Mouse (Mus musculus) B cell, adult 2 months (primary cell): ENCODE measurements around the gene Dtx4.

Source experiments
- DNase-seq, 2 experiments: peaks; one replicate each; pipeline ENCODE4 v3.0.0; 2022

Dtx4 gene

GRCm38 (mm10) chr19:12493453-12494186, 7.6 kb downstream of the Dtx4 start:
- DNase-seq, result no peak

DNA sequence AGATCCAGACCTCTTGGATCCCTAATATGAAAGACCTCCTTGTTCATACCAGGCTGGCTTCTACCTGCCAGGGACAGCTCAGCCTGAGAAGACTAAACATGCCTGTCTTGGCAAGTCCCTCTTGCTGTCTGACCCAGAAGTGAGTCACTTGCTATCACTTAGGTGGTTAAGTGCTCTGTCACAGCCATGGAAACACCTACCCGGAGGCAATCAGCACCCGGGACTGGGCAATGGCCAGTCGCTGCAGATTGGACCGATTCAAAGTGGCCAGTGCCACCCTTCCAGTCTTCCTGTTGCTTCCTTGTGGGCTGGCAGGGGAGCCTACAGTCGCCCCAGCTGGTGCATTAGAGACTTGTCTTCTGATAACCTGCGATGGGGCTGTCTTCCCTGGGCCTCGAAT, 9.6 kb downstream of the Dtx4 start:
- DNase-seq, result no peak

GRCm38 (mm10) chr19:12489675-12490570, 11.3 kb downstream of the Dtx4 start:
- no peak for DNase-seq

DNA sequence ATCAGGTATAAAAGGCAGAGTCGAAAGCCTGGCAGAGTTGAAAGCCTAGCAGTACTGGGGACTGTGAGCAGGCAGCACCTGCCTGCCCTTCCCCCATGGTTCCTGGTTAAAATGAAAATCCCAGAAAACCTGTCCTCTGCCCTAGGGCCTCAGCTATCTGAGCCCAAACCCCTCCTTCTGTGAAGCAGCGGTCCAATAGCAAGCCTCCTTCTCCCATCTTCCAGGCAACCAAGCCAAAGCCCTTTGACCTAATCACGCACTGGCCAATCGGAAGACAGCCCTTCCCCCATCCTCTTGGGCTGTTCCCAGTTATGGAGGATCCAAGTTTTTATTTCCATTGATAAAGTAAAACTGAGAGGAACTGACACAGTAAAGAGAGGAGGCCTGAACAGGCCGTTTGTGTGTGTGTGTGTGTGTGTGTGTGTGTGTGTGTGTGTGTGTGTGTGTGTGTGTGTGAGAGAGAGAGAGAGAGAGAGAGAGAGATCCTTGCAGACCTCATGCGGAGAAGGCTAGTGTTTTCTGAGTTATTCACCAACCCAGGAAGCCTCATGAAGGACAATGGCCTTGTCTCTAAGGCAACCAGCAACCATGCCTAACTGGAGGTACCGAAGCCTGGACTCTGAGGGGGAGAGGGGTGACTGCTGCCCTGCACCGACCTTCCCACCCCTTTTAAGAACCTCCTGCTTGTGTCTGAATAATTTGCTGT, 12.1 kb downstream of the Dtx4 start:
- DNase-seq, result no peak

GRCm38 (mm10) chr19:12488205-12488966, 12.9 kb downstream of the Dtx4 start:
- DNase-seq, result peak; percentile 59 to 62

- DNase-seq, result no peak
These were observed 13.6 kb downstream of the Dtx4 start for GRCm38 (mm10) chr19:12487511-12488204.

DNA sequence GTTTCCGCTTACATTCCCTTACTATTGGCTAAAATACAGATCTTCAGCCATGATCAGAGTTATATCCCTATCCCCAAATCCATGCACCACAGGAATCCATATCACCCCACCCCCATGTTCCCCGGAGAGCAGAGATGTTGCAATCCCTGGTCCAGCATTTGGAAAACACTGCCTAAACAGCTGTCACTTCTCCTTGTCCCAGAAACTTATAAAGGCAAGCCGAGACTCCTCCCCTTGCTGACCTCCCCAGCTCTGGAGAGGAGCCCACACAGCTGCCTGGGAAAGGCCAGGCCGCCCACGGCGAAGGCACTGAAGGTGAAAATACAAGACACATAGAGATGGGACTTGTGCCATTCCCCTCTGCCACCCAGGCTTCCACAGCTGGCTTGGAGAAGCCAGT, 14.4 kb downstream of the Dtx4 start:
- no peak for DNase-seq

- DNase-seq, result no peak
These were observed 15.6 kb downstream of the Dtx4 start for GRCm38 (mm10) chr19:12485631-12486030.

- DNase-seq, result no peak
These were observed 16.0 kb downstream of the Dtx4 start for GRCm38 (mm10) chr19:12485223-12485622.

GRCm38 (mm10) chr19:12484210-12484609, 17.0 kb downstream of the Dtx4 start:
- DNase-seq, result no peak

DNA sequence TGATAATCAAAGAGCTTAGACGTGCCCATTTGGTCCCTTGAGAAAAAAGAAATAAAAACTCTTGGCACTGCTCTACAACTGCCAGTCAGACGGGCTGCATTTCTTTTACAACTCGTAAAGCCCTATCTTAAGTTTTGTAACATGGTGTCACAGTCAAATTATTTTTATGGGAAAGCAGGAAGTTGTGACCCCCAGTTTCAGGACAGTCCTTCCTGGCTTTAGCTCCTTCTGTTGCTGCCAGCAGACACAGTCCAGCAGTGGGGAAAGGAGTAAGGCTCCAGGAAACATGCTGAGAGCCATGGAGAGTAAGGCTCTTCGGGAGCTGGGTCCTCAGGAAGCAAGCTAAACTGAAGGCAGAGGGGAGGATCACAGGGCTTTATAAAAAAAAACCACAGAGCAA, 17.5 kb downstream of the Dtx4 start:
- DNase-seq, result no peak

DNA sequence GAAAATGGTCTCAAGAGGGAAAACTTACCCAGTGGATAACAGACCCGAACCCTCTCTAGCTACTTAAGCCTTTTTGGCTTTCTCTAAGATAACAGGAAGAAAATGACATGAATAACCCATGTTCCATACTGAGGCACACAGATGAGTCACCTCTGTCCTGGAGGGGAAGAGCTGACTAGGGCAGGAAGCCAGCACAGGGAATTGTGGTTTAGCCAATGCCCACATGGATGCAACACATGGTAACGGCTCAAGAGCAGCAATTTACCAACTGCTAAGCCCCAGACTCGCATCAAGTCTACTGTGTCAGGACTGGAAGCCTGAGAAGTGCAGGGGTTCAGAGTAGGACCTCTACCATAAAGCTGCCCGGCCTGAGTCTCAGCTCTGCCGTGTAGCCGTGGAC, 22.9 kb downstream of the Dtx4 start:
- no peak for DNase-seq

- DNase-seq, result peak in 1 of 2 experiments; percentile 29
These were observed 24.5 kb downstream of the Dtx4 start for GRCm38 (mm10) chr19:12476721-12477270.

GRCm38 (mm10) chr19:12475380-12476250, 25.6 kb downstream of the Dtx4 start:
- DNase-seq, result peak; percentile 47 to 55

- no peak for DNase-seq
These were observed 27.3 kb downstream of the Dtx4 start for GRCm38 (mm10) chr19:12473951-12474350.

GRCm38 (mm10) chr19:12473201-12473641, 28.0 kb downstream of the Dtx4 start:
- no peak for DNase-seq

DNA sequence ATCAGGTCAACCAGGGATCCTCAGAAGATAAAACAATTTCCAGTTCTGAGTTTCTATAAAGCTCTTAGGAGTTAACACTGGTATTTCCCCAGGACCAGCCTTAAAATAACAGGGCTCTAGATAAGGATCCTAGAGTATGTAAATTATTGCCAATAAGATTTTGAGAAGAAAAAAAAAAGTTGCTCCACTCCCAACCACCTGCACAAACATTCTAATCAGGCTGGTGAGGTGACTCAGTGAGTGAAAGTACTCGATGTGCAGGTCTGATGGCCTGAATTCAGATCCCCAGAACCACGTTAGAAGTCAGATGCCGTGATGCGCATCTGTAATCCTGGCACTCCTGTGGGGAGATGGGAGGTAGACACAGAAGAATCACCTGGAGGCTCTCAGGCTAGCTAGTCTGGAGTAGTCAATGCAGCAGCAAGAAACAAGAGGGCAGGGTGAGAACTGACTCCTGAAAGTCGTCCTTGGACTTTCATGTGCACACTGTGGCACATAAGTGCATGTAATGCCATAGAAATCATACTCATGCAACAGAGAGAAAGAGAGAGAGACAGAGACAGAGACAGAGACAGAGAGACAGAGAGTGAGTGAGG, 28.8 kb downstream of the Dtx4 start:
- no peak for DNase-seq

DNA sequence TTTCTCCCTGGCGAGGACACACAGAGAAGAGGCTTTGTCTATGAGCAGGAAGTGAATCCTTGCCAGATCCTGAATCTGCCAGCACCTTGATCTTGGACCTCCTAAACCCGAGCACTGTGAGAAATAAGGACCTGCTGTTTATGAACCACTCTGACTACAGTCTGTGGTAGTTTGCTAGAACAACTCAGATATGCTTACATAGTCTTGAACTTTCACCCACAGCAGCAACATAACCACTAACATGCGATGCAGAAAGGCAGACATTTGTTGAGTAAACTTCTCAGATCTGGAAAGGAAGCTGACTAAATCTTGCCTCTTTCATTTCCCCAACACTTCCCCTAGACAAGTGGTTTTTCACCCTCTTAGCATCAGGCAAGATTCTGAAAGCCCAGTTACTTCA, 29.4 kb downstream of the Dtx4 start:
- DNase-seq, result no peak

DNA sequence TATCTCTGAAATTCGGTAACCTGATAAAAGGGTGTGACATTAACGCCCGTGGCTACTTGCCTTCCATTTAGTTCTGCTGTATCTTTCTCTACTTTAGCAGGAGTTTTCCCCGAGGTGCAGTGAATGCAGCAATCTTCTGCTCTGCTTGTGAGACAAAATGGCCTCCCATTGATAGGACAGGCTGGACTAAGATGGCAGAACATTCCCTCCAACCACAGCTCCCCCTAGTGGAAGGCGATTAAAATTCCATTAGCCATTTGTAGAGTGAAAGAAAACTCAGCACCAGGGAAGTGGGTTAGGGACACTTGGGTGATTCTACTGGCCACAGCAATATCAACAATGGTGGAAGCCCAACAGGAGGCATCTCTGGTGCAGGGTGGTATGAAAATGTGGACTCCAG, 33.8 kb downstream of the Dtx4 start:
- DNase-seq, result peak; percentile 74

DNA sequence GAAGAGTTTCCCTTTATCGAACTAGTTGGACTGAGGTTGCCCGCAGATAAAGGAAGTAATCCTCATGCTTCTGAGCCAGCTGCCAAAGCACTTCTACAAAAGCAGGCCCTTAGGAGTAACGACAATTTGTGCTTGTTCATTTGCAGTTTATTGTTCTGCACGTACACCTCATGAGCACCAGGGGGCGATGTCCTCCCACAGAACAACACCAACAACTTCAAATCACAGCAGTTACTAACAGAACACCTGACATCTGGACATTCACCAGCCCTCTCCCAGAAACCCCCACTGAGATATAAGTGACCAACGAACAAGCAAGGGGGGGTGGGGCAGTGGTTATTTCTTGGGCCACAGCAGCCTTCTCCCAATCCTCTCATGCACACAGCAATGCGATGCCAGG, 35.0 kb downstream of the Dtx4 start:
- DNase-seq, result peak; percentile 80 to 81
